Mouse (Mus musculus): ENCODE data around the gene Gm42906.

Gm42906 gene

DNA sequence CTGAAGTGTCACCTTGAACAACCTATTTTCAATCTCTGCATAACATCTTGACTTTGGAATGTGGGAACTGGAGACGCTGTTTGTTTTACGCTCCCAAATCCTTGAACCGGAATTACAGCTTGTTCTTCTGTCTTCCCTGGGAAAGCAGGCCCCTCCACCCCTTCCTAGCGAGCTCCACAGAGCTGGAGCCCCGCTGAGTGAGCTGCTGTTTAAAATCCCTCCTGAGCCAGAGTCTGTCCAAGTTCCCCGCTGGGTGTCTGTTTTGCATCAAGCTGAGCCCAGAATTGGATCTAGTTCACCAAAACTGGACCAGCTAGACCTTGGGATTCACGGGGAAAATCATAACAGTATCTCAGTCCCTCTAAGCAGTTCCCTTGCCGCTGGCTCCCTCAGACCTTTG, 404.5 kb downstream of the Gm42906 start:
- no peak for DNase-seq (ENCODE audit: low spot score)

DNA sequence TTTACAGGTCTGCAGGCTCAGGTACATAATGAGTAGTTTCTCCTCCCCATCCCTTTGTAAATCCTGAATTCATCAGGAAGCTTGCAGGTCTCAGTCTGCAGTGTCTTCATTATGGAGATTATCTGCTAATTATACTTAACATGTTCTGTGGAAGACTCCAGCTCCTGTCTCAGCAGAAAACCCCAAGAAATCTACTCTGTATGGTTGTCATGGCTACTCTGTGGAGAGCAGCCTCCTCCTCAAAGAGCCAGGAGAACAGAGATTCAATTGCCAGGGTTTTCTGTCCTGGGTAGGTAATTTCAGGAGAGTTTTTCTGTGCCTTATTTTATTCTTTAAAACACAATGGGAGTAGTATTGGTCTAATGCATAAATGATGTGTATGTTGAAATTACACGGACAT, 405.0 kb downstream of the Gm42906 start:
- DNase-seq (ENCODE audit: low spot score): no peak

DNA sequence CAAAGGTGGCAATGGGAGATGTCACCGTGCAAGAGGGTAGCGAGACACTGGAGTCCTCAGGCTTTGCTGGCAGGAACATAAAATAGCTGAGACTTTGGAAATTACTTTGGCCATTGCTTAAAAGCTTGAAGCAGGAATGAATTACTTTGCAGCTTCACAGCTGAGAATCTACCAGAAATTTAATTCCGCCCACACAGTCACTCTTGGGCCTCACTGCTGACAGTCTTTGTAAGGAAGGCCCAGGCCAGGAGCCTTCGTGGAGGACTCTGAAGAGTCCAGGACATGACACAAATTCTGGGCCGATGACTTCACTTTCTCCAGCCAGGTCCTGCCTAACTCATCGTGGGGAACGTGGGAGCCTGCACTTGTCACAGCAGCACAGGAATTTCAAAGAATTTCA, 405.9 kb downstream of the Gm42906 start:
- DNase-seq (ENCODE audit: low spot score): no peak

DNA sequence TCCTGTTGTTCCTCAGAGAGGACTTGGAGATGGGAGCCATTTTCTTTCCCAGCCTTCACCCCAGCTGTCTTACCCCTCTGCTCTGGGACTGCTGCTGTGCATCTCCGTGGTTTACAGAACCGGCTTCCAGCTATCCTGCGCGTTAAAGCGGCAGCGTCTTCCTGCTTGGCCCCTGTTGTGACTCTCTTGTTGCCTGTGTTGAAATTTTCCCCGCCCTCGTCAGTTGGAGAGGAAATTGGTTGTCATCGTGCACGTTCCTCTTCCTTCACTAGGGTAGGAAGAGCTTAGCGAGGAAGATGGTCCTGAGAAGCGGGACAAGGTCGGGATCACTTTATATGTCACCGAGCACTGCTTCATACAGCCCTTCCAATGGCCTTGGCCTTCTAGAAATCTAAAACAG, 407.1 kb downstream of the Gm42906 start:
- DNase-seq (ENCODE audit: low spot score): no peak

DNA sequence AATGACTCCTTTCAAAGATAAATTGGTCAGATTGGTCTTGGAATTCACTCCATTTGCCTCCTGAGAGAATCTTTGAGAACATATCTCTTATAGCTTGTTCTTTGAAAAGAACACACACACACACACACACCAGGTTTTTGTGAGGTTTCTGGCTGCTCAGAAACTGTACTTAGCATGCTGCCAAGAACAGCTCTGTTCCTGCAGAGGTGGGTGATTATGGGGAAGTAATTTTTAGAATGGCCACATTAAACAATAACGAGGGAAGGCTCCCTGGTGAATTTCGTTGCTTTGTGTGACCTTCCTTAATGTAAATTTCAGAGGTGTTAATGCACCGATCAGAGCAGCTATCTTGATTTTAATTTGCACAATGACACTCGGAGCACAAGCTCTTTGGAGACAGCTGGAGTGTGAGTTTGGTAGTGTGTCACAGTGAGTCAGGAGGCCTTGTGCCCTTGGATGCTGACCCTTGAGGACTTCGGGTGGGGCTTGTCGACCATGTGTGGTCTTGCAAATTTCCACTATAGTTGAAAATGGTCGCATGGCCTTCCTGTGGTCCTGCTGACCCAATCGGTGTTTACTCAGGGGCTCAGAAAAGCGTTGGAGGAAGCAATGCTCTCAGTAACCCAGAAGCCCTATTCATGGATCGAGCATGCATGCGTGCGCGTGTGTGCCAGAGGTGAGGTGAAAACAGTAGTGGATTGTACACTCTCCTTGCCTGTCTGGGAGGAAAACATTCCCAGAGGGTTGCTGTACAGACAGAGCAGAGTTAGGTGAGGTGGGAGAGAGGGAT, 407.7 kb downstream of the Gm42906 start:
- no peak for DNase-seq (ENCODE audit: low spot score)

DNA sequence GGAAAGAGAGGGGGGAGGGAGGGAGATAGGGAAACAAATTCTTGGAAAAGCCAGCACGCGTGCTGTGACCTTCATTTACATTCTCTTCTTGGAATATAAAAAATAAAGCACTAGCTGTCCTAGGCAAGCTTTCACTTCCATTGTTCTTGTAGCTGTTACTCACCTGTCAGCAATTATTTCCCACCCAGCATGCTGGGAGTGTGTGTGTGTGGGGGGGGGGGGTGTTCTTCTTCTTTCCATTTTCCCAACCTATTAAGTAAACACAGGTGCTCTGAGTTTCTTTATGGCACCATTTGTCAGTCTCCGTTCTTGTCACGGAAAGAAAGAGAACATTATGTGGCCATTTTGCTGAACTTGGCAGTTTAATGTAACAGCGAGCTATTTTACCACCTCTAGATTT, 409.0 kb downstream of the Gm42906 start:
- no peak for DNase-seq (ENCODE audit: low spot score)

DNA sequence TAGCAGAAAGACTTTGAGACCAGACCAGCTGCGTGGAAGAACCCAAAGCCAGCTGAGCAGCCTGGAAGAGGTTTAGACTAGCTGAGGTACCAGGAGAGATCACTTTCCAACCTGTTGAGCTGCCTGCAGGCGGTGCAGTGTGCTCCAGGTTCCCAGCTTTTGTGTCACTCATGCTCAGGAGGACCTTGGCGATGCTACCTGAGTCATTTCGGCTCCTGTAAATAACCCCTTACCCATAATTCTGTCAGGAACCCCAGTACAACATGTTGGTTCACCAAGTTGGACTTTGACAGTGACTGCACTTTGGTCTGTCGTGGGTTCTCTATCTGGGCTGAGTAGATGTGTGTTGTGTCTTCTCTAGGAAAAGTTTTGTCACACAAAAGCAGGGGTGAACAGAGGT, 409.5 kb downstream of the Gm42906 start:
- DNase-seq (ENCODE audit: low spot score): no peak
